Mouse (Mus musculus) neutrophil, adult 5-6 weeks (primary cell): ENCODE data around the gene Gm20696. TPM values are rescaled to one million over a fixed set of nuclear protein-coding genes. Genes with fewer than 3 reads are reported as not detected.

Experiments used
- ATAC-seq: fragments of 151-379, 151-347 bp; 2 replicates; pipeline ENCODE4 v1.8.0; 2017; ENCODE audit warnings: mild to moderate bottlenecking, moderate TSS enrichment; ENCODE audit not compliant: insufficient number of reproducible peaks, poor library complexity, low FRiP score, severe bottlenecking; ENCODE audit errors: extremely low read depth
- total RNA-seq: library from RNA; stranded (forward); fragments of 200-1000 nt; gene quantifications from 2 replicates; pipeline ENCODE4 v1.2.3, GENCODE M21; 2017

Gm20696 gene
- total RNA-seq, 1 experiment from 2014 or later = 58.2 TPM

DNA sequence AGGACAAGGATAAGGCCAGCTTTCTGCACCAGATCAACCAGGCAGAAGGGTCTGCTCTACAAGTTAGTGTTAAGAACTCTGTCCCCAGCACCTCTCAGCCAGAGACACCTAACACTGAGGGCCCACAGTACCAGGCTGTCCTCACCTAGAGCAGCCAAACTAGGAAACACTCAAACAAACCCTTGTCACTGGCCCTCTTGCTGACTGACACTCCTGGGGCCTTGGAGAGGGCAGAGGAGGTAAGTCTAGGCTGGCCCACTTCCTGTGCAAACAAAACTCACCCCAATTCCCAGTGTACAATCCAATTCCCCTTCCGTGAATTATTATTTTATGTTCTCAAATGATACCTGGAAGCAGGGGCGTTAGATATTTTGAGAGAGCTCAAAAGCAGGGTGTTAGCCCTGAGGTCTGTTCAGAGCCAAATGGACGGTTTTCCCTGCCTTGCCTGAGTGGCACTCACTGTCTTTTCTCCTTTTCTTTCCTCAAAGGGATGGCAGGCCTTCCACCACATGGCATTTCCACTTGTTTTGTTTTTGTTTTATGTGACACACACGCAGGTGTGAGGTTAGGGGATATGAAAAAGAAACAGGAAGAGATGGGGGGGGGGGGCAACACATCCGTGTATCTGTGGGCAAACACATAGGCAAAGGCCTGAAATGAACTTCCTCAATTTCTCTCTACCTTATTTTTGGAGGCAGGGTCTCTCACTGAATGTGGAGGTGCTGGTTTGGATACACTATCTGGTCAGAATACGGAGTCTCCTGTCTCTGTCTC lies 363.7 kb downstream of the Gm20696 start:
- no peak for ATAC-seq

DNA sequence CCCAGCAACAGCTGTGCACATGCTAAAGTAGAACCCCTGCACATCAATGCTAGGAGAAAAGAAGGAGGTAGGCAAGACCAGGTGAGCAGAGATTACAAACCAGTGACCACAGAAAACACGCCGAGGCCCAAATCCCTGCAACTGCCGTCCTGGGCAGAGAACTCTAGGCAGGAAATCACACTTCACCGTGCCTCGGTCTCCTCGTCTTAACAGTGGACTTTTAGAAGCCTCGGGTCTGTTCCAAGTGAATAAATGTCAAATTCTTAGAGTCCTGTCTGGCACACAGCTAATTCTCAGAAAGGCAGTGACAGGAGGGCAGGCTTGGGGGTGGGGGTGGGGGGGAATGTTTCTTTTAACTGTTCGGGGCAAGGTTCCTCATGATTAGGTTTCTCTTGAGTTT lies 364.7 kb downstream of the Gm20696 start:
- ATAC-seq = no peak

DNA sequence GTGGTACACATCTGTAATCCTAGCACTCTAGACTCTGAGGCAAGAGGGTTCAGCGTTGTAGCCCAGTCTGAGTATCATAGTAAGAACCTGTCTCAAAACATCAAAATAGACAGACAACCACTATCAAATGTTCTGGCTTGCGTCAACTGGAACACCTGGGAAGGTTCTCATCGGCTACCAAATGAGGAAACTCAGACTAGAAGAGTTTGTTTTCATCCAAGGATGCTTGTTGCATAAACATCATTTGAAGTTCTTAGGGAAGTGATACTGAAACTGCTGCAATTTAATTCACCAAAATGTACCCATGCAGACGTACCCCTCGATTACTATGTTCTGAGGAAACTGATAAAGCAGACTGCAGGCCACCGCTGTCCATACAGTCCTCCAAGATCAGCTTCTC lies 366.4 kb downstream of the Gm20696 start:
- peak; percentile 57 for ATAC-seq

DNA sequence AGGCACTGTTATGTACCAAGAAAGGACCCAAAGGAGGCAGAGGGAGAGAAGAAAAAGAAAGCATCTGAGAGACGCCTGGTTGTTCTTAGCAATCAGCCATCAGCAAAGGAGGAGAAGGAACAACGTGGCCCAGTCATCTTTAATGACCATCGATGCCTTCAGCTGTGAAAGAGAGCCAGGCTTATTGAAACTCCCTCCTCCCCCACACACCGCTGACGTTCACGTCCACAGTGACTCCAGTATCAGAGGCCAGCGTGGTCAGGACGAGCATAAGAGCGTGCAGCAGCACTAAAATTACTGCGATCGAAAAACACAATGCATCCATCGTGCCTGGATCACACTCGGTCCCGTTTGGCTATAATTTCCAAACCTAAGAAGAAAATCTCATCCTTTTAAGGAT lies 367.4 kb downstream of the Gm20696 start:
- no peak for ATAC-seq

DNA sequence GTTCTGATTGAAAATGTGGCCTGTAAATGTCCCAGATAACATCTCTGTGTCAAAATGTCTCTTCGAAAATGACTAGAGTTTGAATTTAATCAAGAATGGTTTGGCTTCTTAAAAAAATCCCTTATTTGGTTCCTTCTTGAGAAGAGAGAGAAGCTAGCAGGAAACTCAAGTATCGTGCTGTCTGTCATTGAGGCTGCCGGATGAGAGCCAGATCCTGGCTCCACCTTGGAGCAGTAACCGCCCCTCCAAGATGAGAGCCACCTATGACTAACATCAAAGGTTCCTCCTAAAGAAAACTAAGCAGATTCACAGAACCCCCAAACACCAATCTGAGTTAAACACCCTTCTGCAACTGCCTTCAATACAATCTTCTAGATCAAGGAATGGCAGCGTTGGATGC lies 369.1 kb downstream of the Gm20696 start:
- ATAC-seq = no peak

DNA sequence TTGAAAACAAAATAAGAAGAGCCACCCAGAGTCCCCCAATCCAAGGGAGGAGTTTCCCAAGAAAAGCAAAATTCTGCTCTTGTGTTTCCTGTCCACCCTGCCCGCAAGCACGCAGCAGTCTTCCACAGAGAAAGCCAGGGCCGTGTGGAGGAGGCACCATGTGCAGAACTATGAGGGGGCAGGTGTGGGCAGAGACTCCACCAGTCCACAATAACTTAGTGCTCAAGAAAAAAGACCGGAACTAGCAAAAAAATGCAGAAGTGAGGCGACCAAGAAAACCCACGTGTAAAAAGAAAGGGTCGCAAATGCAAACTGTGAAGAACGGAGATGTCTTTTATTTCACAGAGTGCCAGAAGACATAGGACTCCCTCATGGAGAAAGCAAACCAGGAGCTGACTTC lies 371.1 kb downstream of the Gm20696 start:
- ATAC-seq = peak; percentile 33

DNA sequence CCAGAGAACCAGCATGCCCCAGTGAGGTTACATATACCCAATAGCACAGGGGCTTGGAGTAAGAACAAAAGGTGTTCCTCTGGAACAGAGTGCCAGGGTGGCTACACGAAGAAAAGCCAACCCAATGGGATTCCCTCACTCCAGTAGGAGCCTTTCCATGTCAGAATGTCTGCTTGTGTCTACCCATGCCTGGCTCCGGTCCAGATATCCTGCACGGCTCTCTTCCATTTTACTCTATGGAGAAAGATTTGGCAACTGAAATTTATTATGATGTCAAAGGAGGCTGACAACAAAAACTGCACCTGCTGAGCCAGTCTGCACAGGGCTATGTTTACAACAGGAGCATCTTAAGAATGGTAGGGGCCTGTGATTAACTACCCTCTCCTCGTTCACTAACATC lies 377.4 kb downstream of the Gm20696 start:
- ATAC-seq = no peak

DNA sequence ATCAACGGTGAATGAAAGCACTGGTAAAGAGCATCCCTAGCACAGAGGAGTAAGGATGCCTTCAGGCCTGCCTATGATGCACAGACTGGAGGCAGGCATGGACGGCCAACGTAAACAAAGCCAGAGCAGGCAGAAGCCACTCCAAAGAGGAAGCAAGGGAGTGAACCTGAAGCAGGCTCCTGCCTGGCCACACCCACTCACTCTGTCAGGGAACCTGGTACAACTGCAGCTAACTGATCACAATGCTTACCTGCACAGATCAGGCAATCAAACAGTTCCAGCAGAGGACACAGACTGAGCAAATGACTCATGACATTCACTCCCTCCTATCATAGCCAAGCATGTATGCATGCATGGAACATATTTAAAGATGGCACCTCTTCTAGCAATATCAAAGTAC lies 381.6 kb downstream of the Gm20696 start:
- peak; percentile 56; the same call in 1 of the 2 replicates for ATAC-seq

DNA sequence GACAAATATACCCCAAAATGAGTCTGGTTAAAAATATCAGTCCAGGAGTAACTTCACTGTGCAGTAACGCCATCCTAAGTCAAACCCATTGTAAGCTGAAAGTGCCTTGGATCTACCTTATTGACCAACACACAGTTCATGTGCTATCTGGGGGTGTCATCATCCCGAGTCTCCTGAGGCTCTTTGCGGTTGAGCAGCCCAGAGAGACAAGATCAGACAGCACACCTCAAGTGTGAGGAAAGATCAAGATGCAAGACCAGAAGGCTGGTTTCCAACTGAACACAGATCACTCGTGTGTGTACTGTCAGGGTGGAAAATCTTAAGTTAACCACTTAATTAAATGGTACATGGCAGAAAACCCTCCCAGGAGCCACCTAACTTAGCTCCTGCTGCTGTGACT lies 382.6 kb downstream of the Gm20696 start:
- ATAC-seq = 0 out of 2 replicates have a peak, but pooled peaks have one; percentile 11

DNA sequence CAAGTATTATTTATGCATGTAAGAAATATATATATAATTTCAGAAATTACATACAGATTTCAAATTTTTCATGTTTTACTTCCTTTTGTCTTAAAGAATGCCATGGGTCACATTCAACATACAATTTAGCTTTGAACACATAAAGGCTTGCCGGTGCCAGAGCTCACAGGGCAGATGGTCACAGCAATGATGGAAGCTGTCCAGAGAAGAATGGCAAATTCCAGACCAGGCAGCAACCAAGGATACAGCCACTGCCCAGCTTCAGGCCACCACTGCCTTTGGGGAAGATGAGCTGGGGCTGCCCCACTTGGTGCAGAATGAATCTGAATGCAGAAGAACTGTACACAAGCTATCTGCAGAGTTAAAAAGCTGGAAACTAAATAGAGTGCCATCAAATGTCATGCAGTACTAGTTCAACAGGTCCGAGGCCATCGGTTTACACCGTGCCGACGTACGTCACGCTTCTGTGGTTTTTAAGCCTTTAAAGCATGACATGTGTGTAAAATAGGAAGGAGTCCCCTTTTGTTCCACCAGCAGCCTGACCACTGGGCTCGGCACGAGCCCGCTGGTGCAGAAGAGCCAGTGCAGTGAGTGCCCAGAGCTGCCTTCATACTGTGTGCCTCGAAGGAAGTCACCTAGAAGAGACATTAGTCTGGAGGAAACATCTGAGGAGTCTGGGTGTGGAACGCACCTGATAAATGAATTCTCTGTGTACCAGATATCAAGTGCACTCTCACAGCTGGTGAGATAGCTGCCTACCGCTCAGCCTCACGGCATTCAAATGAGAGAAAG lies 383.5 kb downstream of the Gm20696 start:
- ATAC-seq = peak; percentile 40

DNA sequence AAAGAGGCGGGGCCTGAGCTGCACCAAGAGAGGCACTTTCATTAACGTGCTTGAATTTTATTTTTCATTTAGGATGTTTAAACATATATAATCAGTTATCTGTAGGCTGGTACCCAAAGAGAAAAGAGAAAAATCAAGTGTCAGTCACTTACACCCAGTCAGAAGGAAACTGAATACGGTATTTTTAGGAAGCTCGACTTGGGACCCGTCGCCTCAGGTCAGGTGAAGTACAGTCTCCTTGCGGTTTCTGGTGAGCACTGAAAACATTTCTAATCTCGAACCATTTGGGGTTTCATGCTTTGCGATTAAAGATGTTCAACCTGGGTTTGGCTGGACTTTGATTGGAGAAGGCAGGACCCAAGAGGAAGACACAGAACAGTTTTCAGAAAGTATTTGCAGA lies 385.2 kb downstream of the Gm20696 start:
- ATAC-seq = no peak

DNA sequence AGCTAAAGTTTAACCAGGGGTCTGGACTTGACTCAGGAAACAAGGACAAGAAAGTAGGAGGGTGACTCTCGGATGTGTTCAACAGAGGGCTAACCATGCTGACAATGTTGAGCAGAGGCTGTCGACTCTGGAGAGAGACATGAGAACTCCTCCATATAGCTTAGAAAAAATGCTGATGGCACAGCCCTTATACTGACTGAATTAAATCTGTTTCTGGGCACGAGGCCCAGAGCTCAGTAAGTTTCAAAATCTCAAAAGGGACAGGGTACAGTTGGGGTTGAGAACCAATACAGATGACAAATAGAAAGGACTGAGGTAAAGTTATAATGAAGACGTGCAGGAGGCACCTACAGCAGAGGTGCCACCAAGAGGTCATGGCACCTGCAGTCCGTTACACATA lies 386.0 kb downstream of the Gm20696 start:
- no peak for ATAC-seq

DNA sequence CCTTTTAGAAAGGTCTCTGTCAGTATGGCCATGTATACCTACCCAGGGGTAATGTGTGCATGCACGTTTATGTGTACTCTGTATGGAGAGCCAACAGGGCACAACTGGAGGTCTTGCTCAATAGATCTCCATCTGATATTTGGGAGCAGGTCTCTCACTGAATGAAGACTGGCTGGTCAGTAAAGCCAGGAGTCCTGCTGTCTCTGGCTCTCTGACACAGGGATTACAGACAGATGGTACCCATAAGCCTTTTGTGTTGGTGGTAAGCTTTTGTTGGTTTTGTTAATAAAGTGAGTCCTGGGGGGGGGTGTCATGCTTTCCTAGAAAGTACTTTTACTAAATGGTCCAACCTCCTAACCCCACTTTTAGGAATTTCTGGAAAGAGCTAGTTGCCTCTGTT lies 389.3 kb downstream of the Gm20696 start:
- ATAC-seq = no peak

DNA sequence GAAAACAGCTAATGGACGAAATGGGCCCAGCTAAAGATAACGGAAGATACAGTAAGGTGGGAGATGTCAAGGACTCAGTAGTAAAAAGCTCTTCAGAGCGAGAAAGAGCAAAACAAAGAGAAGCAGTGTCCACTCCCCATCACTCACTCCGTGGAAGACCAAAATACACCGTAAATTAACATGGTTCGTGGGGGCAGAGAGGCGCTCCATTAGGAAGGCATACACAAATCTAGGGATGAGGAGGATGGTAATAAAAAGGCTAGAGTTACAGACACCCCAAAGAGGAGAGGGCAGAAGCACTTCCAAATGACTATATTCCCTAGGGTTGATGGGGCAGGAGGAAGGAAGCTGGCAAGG lies 390.3 kb downstream of the Gm20696 start:
- no peak for ATAC-seq

DNA sequence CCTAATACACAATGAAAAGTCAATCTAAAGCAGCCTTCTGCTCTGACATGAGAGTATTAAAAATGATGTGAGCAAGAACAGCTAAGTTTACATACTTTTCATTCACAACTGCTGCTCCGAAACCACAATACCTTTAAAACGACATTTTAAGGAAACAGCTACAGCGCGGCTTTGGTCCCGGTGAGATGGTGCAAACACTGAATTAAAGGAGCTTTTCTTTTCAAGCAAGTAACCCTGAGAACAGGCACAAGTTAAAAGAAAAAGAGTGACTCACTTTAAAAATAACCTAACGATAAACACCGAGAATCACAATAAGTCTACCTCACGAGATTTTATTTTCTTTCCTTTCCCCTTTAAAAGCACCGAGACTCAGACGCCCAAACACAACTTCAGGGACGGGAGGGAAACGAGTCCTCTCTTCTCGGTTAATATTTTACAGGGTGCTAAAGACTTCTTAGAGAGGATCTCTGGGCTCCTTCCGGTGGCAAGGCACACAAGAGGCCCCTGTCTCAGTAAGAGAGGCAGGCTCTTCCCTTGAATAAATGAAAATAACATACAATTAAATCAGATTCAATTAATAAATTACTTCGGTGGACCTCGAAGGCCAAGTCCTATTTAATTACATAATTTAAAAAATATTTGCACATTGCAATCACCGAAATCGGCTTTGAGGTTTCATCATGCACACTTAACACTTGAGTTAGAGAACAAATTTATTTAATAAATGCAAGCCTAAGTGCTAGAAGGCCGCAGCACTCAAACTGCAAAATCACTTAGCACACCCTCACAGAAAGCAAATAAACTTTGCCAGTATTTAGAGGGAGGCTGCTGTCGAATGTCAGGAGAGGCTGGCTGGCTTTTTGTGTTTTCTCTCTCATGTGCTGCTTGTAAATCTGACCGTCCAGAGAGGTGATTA lies 391.0 kb downstream of the Gm20696 start:
- no peak for ATAC-seq

DNA sequence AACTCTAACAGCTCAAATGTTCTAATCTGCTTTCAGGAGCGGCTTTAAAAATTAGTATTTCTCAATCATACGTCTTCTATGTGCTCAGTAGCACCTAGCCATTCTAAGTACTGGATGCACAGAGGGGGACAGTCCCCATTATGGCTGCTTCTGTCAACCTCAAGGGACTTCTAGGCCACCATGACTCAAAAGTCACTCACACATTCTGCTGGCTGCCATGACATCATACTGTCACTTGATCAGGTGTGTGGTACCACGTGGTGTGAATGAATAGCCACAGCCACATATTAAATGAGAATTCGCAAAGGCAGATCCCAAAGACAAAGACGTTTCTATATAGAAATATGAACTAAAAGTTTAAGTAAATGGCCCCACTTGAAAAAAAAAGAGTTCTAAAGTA lies 391.9 kb downstream of the Gm20696 start:
- peak; percentile 49; the same call in 1 of the 2 replicates for ATAC-seq

DNA sequence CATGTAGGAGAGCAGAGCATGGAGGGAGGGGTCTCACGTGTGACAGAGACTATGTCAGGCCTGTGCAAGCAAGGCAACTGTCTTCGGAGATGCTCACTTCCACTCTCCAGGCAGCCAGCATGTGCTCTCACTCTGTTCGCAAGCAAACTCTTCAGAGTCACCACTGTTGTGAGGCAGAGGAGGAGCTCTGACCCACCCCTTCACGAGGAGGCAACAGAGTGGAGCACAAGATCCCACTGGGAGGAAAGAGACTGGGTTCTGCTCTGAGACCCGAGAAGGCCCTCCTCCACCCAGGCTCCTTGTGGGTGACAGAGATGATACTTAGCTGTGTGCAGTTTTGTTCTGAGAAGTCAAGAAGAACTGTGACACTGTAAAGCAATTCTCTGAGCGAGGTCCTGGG lies 392.4 kb downstream of the Gm20696 start:
- no peak for ATAC-seq

DNA sequence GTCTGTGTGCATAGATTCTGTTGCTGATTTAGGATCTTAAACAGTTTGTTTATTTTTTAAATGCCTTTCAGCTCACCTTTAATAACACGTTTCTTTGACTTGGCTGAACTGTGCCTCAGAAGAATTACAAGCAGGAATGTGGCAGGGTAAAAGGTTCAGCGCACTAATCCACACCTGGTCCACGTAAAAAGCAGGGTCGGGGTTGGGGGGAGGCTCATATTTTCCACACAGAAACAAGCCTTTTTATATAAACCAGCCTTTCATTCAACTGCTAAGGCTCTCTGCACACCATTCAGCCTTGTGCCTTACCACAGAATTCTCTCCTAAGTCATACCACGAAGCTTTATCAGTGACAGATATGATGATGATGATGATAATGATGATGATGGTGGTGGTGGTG lies 393.4 kb downstream of the Gm20696 start:
- ATAC-seq = no peak

DNA sequence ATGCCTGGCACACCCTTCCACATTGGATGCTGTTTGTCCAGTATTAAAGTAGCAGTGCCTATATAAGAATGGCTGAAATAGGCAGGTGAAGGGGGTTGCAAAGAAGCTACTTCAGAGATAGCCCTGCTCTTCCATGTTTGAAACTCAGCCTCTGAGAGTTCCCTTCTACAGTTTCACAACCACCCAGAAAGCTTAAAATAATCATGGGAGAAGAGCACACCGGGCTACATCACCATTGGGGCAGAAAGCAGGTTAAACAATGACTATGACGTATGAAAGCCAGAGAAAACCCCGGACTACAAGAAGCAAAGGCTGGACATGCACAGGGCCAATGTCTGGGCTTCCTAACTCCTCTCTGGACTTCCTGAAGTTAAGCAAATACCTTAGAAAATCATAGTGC lies 394.4 kb downstream of the Gm20696 start:
- no peak for ATAC-seq
